Mouse (Mus musculus) heart, adult 10 weeks (tissue): ENCODE measurements around the gene Slc44a2. TPM values are rescaled to one million over a fixed set of nuclear protein-coding genes. Genes with fewer than 3 reads are reported as not detected.

Experiments
- polyA plus RNA-seq: library from polyadenylated mRNA; stranded (reverse); fragments of 350-450 nt; fragmentation: Illumina TruSeq; extraction: RNeasy Lipid Tissue Mini Kit (QIAGEN cat#74804); gene quantifications from one replicate; pipeline ENCODE4 v1.2.3, GENCODE M21; 2014; ENCODE audit warnings: low read depth, low replicate concordance

Slc44a2 gene
- 78.8 TPM for polyA plus RNA-seq

GRCm38 (mm10) chr9:21320619-21321512 is at the start of gene Slc44a2:
Slc44a2 (plus strand) TSS chr9:21320698.

GRCm38 (mm10) chr9:21287571-21288402 is 32.7 kb upstream of the Slc44a2 start, which contains the start of gene Kri1:
Kri1 (minus strand) TSS chr9:21287969.

GRCm38 (mm10) chr9:21291022-21291787 is 29.3 kb upstream of the Slc44a2 start, which contains the start of gene Cdkn2d:
Cdkn2d (minus strand) TSS chr9:21291407.

DNA sequence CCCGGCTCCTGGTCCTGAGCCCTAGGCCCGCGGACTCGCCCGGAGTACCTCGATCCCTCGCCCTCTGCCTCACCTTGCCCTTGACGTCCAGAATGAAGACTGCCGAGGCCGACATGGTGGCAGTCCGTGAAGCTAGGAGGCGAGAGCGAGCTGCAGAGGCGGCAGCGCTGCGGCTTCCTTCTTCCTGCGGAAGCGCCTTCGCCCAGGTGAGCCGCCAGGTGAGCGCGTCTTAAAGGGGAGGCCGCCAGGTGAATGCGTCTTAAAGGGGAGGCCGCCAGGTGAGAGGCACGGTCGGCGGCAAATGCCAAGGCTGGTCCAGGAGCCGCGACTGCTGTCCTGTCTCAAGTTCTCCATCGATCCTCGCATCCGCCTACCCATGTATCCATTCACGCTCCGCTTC is 8.4 kb upstream of the Slc44a2 start, which contains the start of gene Ap1m2:
TSS of gene Ap1m2 (minus strand) at position 204 of the 400 bp plus-strand sequence.

GRCm38 (mm10) chr9:21367357-21368111 is 47.0 kb downstream of the Slc44a2 start, which contains the start of gene Ilf3:
Ilf3 (plus strand) TSS chr9:21367871.

Other genes starting within 250 kb of the Slc44a2 start
- gene Gm49373, start 247.6 kb upstream of the Slc44a2 start, polyA plus RNA-seq: 0.42 TPM
- gene Fdx1l, start 247.1 kb upstream of the Slc44a2 start, polyA plus RNA-seq: 47.3 TPM
- 0.97 TPM for gene Gm38431, start 228.7 kb upstream of the Slc44a2 start, polyA plus RNA-seq
- gene Raver1, start 228.7 kb upstream of the Slc44a2 start, polyA plus RNA-seq: 23.3 TPM
- gene Tyk2, start 189.5 kb upstream of the Slc44a2 start, polyA plus RNA-seq: 11.4 TPM
- 166 TPM for gene Cdc37, start 170.7 kb upstream of the Slc44a2 start, polyA plus RNA-seq
- 46.1 TPM for gene Pde4a, start 155.0 kb upstream of the Slc44a2 start, polyA plus RNA-seq
- 35.8 TPM for gene Keap1, start 81.3 kb upstream of the Slc44a2 start, polyA plus RNA-seq
- 0.97 TPM for gene S1pr5, start 72.3 kb upstream of the Slc44a2 start, polyA plus RNA-seq
- gene Atg4d, start 55.4 kb upstream of the Slc44a2 start, polyA plus RNA-seq: 51.7 TPM
- gene Kri1, start 32.7 kb upstream of the Slc44a2 start, polyA plus RNA-seq: 22.2 TPM
- 21.9 TPM for gene Cdkn2d, start 29.3 kb upstream of the Slc44a2 start, polyA plus RNA-seq
- gene Ap1m2, start 8.4 kb upstream of the Slc44a2 start, polyA plus RNA-seq: not detected
- 26.8 TPM for gene Ilf3, start 47.2 kb downstream of the Slc44a2 start, polyA plus RNA-seq
- gene Qtrt1, start 91.1 kb downstream of the Slc44a2 start, polyA plus RNA-seq: 12.9 TPM
- gene Dnm2, start 104.2 kb downstream of the Slc44a2 start, polyA plus RNA-seq: 57.1 TPM
- 47.0 TPM for gene Tmed1, start 189.6 kb downstream of the Slc44a2 start, polyA plus RNA-seq
- 1.2 TPM for gene AB124611, start 205.5 kb downstream of the Slc44a2 start, polyA plus RNA-seq
- gene Carm1, start 226.2 kb downstream of the Slc44a2 start, polyA plus RNA-seq: 49.9 TPM